Mouse (Mus musculus) hindlimb bud, embryonic 11.5 days (tissue): ENCODE data around the gene Fbxo6.
"Not testable (repeated sequence)": the region's sequence is repeated elsewhere in the genome, so short reads cannot be mapped to it uniquely, and the experiment has no call there.

Source experiments
- DNase-seq: peaks from one replicate; pipeline ENCODE4 v3.0.0-alpha.2; 2012; ENCODE audit warnings: low read depth, low spot score; ENCODE audit errors: extremely low spot score

Gene Fbxo6

GRCm38 (mm10) chr4:148151267-148152168 is at the start of gene Fbxo6:
TSS of gene Fbxo6 (minus strand) at chr4:148152140.
- no peak for DNase-seq

DNA sequence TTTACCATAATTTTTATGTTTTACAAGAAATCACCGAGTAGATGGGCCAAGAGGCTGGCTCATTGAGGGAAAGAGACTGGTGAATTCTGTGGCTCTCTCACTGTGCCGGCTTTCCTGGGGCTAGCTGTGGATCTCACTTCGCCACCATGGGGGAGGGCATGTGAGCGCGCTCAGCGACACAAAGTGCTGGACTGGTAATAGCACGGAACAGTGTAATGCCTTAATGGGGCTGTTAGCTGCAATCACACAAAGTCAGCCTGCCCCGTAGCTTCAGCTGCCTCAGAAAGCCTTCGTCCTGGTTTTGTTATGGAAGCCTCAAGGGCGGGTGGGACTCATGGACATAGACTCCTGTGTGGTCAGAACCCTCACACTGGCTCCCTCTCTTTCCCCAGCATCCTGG is 46.8 kb upstream of the Fbxo6 start:
- DNase-seq: no peak

DNA sequence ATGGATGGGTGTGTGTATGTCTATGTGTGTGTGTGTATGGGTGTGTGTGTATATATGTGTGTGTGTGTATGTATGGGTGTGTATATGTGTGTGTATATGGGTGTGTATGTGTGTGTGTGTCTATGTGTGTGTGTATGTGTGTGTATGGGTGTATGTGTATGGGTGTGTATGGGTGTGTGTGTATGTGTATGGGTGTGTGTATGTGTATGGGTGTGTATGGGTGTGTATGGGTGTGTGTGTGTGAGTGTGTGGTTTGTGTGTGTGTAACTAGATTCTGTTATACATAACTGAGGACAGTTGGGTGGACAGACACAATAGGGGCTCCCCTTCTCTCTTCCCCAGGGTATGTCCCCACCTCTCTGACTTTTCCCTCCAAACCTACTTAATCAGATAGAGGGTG is 42.5 kb upstream of the Fbxo6 start:
- no peak for DNase-seq

DNA sequence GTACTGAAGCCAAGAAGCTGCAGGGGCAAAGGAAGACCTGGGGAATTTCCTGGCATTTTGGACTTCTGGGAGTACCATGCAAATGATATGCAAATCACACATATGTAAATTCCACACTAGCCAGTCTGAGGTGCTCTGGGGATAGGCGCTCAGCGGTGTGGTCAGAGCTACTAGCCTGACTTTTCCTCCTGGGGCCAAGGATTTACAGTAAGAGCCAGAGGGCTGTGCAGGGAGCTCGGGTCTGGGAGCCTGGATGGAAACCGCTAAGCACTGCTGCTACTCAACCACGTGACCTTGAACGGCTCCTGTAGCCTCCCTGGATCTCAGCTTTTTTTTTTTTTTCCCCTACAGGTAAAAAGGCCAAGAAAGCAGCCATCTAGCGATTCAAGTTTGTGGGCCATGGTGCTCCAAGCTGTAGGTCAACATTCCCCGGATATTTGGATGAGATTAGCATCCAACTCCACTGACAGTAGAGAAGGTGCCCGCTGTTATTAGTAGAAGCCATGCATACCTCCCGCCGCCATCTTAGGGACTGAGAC is 40.8 kb upstream of the Fbxo6 start:
- DNase-seq: no peak

DNA sequence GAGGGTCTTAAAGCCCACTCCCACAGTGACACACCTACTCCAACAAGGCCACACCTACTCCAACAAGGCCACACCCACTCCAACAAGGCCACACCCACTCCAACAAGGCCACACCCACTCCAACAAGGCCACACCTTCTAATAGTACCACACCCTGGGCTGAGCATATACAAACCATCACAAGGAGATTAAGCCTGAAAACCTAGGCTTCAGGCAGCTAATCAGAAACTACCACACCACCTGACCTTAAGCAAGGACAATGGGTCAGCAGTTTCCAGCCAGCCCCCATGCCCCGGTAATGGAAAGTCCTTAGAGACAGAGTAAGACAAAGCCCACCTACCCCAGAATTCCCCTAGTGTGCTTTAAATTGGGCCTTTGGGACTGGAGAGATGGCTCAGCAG is 36.8 kb upstream of the Fbxo6 start:
- not testable (repeated sequence) for DNase-seq

- no peak for DNase-seq
Observed at GRCm38 (mm10) chr4:148185819-148186218, 33.9 kb upstream of the Fbxo6 start.

DNA sequence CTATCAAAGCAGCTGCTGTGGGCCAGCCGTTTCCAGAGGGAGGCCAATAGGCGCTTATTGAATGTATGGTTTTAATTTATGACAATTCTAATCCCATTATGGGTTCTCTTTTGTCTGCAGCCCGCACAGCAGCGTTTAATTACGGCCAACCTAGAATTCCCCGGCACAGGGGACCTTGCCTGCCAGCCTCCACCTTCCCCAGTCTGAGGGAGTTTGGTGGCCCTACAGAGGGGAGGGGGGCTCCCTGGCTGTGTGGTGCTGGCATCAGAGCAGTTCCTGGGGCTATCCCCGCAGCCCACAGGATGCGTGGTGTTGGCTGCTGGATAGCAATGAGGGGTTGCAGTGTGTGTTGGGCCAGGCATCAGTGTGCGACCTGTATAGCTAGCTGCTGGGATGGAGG is 32.6 kb upstream of the Fbxo6 start:
- no peak for DNase-seq

GRCm38 (mm10) chr4:148182363-148182762 is 30.4 kb upstream of the Fbxo6 start:
- DNase-seq: no peak

GRCm38 (mm10) chr4:148181483-148181882 is 29.5 kb upstream of the Fbxo6 start:
- no peak for DNase-seq

GRCm38 (mm10) chr4:148177716-148178115 is 25.8 kb upstream of the Fbxo6 start:
- no peak for DNase-seq

DNA sequence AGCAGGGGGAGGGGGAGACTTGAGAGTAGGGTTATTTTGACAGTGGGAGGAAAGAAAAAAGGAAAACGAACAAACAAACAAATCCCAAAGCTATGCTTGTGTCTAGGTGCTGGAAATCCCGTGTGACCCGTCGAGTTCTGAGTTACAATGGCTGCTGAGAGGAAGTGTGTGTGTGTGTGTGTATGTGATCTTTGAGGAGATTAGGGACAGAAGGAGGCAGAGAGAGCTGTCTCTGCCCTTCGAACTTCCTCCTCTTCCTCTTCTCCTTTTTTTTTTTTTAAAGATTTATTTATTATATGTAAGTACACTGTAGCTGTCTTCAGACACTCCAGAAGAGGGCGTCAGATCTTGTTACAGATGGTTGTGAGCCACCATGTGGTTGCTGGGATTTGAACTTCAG is 24.7 kb upstream of the Fbxo6 start:
- DNase-seq: not testable (repeated sequence)

- DNase-seq: no peak
Observed at GRCm38 (mm10) chr4:148174495-148174862, 22.5 kb upstream of the Fbxo6 start.

- no peak for DNase-seq
Observed at GRCm38 (mm10) chr4:148173811-148174494, 22.0 kb upstream of the Fbxo6 start.

GRCm38 (mm10) chr4:148171261-148171660 is 19.3 kb upstream of the Fbxo6 start:
- no peak for DNase-seq

DNA sequence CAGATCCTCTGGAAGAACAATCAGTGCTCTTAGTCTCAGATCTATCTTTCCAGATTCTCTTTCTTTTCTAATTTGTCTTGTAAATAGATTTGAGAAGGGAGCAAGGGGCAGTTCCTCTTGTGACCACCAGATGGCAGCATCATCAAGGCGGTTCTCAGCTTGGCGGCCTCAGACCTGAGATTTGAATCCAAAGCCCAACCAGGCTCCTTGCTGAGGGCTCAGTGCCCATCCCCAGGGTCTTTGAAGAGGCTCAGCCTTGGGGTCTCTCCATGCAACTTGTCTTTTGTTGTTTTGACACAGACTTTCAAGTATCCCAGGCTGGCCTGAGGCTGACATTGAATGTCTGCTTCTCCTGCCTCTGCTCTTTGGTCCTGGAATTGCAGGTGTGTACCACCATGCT is 18.9 kb upstream of the Fbxo6 start:
- no peak for DNase-seq

DNA sequence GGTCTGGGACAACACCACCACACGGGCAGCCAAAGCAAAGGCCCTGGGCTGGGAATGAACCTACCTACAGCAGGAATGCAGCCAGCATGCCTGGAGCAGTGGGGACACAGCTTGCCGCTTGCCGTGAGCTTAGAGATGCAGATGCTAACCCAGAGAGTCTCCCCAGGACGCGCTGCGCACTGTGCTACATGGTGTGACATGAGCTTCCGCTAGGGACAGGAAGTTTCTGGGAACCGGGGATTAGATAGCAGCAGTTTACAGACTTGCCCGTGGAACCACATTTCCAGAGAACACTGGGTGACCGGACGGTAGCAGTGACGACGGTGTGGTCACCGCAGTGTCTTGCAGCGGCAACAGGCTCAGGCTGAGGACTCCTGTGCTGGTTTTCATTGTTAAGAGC is 17.6 kb upstream of the Fbxo6 start:
- DNase-seq: no peak

DNA sequence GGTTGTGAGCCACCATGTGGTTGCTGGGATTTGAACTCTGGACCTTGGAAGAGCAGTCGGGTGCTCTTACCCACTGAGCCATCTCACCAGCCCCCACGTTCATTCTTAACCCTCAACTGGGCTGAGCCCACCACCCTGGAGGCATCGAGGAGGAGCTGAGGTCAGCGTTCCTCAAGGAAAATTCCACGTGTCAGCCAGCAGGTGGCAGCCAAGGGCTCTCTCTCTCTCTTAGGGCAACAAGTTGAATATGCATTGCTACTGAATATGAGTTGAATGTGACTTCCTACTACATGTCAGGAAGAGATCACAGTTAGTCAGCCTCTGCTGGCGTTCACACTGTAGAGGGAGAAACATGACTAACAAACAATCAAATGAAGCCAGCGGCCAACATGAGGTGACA is 16.3 kb upstream of the Fbxo6 start:
- no peak for DNase-seq

GRCm38 (mm10) chr4:148166986-148167385 is 15.0 kb upstream of the Fbxo6 start:
- DNase-seq: no peak

GRCm38 (mm10) chr4:148166431-148166830 is 14.5 kb upstream of the Fbxo6 start:
- DNase-seq: no peak

DNA sequence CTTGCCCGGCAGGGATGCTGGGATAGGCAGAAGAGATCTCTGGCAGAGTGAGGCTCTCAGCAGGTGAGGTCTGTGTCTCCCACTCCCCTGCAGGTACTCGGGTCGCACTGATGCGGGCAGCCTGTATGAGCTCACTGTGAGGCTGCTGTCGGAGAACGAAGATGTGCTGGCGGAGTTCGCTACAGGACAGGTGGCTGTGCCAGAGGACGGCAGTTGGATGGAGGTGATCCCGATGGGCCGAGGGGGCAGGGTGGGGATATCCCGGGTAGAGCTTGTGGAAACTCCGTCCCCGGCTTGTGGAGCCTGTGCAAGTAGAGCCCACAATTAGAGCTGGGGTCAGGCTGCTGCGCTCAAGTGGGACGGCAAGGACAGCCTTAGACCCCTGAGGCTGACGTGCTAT is 13.6 kb upstream of the Fbxo6 start:
- DNase-seq: no peak

GRCm38 (mm10) chr4:148164461-148164860 is 12.5 kb upstream of the Fbxo6 start:
- DNase-seq: no peak

GRCm38 (mm10) chr4:148164002-148164439 is 12.1 kb upstream of the Fbxo6 start:
- DNase-seq: no peak
